Mouse (Mus musculus): Measurements from ENCODE around the gene Spag5. TPM values are rescaled to one million over a fixed set of nuclear protein-coding genes. Genes with fewer than 3 reads are reported as not detected.

Gene Spag5
- polyA plus RNA-seq, 1 experiment from 2014 or later = 62.0 TPM

DNA sequence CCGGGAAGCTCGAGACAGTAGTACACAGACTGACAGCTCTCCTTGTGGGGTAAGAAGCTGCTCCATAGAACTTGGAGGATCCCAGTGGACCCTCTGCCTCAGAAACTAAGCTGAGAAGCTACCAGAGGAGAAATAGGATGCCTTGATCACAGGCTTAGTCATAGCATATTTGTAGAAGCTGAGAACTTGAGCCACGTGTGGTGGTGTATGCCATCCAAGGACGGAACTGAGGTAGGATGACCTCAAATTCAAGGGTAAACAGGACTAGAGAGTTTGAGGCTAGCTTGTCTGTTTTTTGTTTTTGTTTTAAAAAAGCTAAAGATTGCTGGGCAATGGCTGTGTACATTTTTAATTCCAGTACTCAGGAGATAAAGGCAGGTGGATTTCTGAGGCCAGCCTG is 3.9 kb downstream of the Spag5 start:
- DNase-seq (ENCODE audit: low spot score) (no peak), ATAC-seq (replicated peaks; ENCODE audit: insufficient number of reproducible peaks, low FRiP score, low TSS enrichment, low read depth) (no peak)
- Histone ChIP-seq H3K4me3 (ENCODE audit: low read depth, low read length) (no peak overlapping the region), H3K4me2 (ENCODE audit: low read depth, low read length) (no peak overlapping the region), H3K36me3 (replicated peaks; ENCODE audit: control insufficient read depth, insufficient read depth, low read depth, low read length) (peaks cover 16% of the 10 kb centered on the region), H3K27me3 (ENCODE audit: control insufficient read depth, insufficient read depth, low read length) (no peaks in the 10 kb centered on the region), H3K9me3 (replicated peaks; ENCODE audit: control insufficient read depth, low read length) (no peaks in the 10 kb centered on the region), H3K4me1 (ENCODE audit: control insufficient read depth, insufficient read depth, low read length) (no peaks in the 10 kb centered on the region), H3K27ac (replicated peaks; ENCODE audit: low read depth, low read length) (no peak overlapping the region), H3K9ac (replicated peaks; ENCODE audit: low read length) (no peak overlapping the region)
- 91% methylated on average over 4 of the region's 4 CpGs for WGBS

GRCm38 (mm10) chr11:78310861-78311511 is 9.7 kb downstream of the Spag5 start:
- no peak overlapping the region for H3K9ac ChIP-seq (replicated peaks; ENCODE audit: low read length)
- H3K27ac ChIP-seq (replicated peaks; ENCODE audit: low read depth, low read length) = no peak overlapping the region
- H3K27me3 ChIP-seq (ENCODE audit: control insufficient read depth, insufficient read depth, low read length) = no peaks in the 10 kb centered on the region
- H3K4me2 ChIP-seq (ENCODE audit: low read depth, low read length) = no peak overlapping the region
- no peaks in the 10 kb centered on the region for H3K4me1 ChIP-seq (ENCODE audit: control insufficient read depth, insufficient read depth, low read length)
- 91% methylated on average over 8 of the region's 8 CpGs for WGBS
- peaks cover 26% of the 10 kb centered on the region for H3K36me3 ChIP-seq (replicated peaks; ENCODE audit: control insufficient read depth, insufficient read depth, low read depth, low read length)
- ATAC-seq (replicated peaks; ENCODE audit: insufficient number of reproducible peaks, low FRiP score, low TSS enrichment, low read depth) (no peak), DNase-seq (ENCODE audit: low spot score) (no peak)
- H3K4me3 ChIP-seq (ENCODE audit: low read depth, low read length) = no peak overlapping the region
- H3K9me3 ChIP-seq (replicated peaks; ENCODE audit: control insufficient read depth, low read length) = no peaks in the 10 kb centered on the region

GRCm38 (mm10) chr11:78313662-78314061 is 12.3 kb downstream of the Spag5 start:
- Histone ChIP-seq H3K4me1 (ENCODE audit: control insufficient read depth, insufficient read depth, low read length) (no peaks in the 10 kb centered on the region), H3K4me3 (ENCODE audit: low read depth, low read length) (no peak overlapping the region), H3K27ac (replicated peaks; ENCODE audit: low read depth, low read length) (no peak overlapping the region), H3K27me3 (ENCODE audit: control insufficient read depth, insufficient read depth, low read length) (no peaks in the 10 kb centered on the region), H3K9me3 (replicated peaks; ENCODE audit: control insufficient read depth, low read length) (no peaks in the 10 kb centered on the region), H3K4me2 (ENCODE audit: low read depth, low read length) (no peak overlapping the region), H3K36me3 (replicated peaks; ENCODE audit: control insufficient read depth, insufficient read depth, low read depth, low read length) (peaks cover 28% of the 10 kb centered on the region), H3K9ac (replicated peaks; ENCODE audit: low read length) (no peak overlapping the region)
- no peak for DNase-seq (ENCODE audit: low spot score)
- ATAC-seq (replicated peaks; ENCODE audit: insufficient number of reproducible peaks, low FRiP score, low TSS enrichment, low read depth) = no peak
- WGBS = 96% methylated on average over 2 of the region's 2 CpGs

DNA sequence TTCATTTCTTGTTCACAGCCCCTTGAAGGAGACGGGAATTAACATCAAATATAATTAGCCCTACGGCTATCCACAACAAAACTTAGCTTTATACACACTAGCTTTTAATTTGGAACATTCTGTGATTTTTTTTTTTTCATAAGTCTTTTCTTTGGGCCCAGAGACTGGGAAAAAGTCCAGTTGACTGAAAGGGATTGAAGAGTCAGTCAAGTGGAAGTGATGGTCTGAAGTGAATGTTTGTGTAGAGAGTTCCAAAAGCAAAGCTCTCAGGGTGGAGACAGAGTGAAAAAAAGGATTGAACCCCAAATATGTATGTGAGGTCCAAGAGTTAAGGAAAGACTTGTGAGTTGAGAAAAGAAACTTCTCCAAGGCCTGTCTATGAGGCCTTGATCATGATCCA is 17.1 kb downstream of the Spag5 start:
- Histone ChIP-seq H3K4me3 (ENCODE audit: low read depth, low read length) (no peak overlapping the region), H3K27ac (replicated peaks; ENCODE audit: low read depth, low read length) (no peak overlapping the region), H3K36me3 (replicated peaks; ENCODE audit: control insufficient read depth, insufficient read depth, low read depth, low read length) (peaks cover 35% of the 10 kb centered on the region), H3K9ac (replicated peaks; ENCODE audit: low read length) (no peak overlapping the region), H3K4me1 (ENCODE audit: control insufficient read depth, insufficient read depth, low read length) (no peaks in the 10 kb centered on the region), H3K9me3 (replicated peaks; ENCODE audit: control insufficient read depth, low read length) (no peaks in the 10 kb centered on the region), H3K4me2 (ENCODE audit: low read depth, low read length) (no peak overlapping the region), H3K27me3 (ENCODE audit: control insufficient read depth, insufficient read depth, low read length) (no peaks in the 10 kb centered on the region)
- ATAC-seq (replicated peaks; ENCODE audit: insufficient number of reproducible peaks, low FRiP score, low TSS enrichment, low read depth) = no peak
- no peak for DNase-seq (ENCODE audit: low spot score)
- 91% methylated on average over 2 of the region's 2 CpGs for WGBS

DNA sequence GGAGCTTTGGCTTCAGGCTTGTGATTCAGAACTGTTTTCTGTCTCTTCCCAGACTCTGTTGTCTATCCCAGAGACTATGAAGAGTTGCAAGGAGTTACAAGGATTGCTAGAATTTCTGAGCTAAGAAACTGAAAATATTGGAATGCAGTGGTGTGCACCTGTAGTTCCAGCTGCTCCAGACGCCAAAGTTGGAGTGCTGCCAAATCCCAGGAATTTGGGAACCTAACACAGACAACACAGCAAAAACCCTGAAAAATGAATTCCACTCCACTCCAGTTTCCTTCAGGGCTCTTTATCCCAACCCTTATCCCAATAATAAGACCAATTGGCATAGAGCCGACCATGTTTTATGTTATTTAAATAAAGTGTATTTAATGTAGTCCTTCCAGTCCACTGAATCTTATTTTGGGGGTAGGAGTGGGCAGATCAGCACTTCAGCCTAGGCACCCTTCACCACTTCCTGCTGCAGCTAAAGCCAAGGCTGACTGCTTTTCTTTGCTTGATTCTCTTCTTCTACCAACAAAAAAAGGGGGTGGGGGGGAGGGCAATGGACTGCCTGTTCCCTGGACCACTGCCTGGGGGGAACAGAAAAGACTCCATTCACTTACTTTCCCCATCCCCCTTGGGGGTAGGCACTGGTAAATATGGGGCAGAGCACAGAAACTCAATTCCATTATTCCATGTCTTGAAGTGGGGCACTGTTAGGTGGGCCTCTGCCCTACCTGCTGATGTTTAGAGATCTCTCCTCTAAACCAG is 20.9 kb downstream of the Spag5 start:
- Histone ChIP-seq H3K27ac (replicated peaks; ENCODE audit: low read depth, low read length) (no peak overlapping the region), H3K4me2 (ENCODE audit: low read depth, low read length) (0 out of 2 replicates have a peak overlapping the region, but pooled peaks have one; percentile 7), H3K9me3 (replicated peaks; ENCODE audit: control insufficient read depth, low read length) (no peaks in the 10 kb centered on the region), H3K27me3 (ENCODE audit: control insufficient read depth, insufficient read depth, low read length) (no peaks in the 10 kb centered on the region), H3K9ac (replicated peaks; ENCODE audit: low read length) (no peak overlapping the region), H3K36me3 (replicated peaks; ENCODE audit: control insufficient read depth, insufficient read depth, low read depth, low read length) (peaks cover 19% of the 10 kb centered on the region), H3K4me3 (ENCODE audit: low read depth, low read length) (no peak overlapping the region), H3K4me1 (ENCODE audit: control insufficient read depth, insufficient read depth, low read length) (no peaks in the 10 kb centered on the region)
- no peak for ATAC-seq (replicated peaks; ENCODE audit: insufficient number of reproducible peaks, low FRiP score, low TSS enrichment, low read depth)
- no peak for DNase-seq (ENCODE audit: low spot score)
- WGBS = 69% methylated on average over 2 of the region's 2 CpGs

DNA sequence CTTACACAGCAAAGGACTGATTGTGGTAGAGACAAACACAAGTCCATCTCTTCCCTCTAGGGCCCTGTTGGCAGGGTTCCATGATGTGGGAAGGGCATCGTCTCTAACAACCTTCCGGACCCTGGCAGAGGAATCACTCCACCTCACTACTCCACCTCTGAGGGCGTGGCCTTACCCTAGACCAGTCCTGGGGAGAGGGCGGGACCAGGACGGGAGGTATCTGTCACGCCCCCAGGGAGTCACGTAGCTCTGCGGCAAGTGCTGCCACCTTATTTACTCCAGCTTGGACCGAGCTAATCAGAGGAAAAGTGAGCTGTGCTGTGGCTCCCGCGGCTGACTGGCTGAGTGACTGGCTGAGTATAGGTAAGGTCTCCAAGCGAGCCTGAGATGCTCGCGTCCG is 21.5 kb downstream of the Spag5 start, which contains the start of gene Aldoc:
Gene Aldoc, plus strand, starts transcription at position 109 of the 400 bp plus-strand sequence.
- no peaks in the 10 kb centered on the region for H3K9me3 ChIP-seq (replicated peaks; ENCODE audit: control insufficient read depth, low read length)
- no peaks in the 10 kb centered on the region for H3K27me3 ChIP-seq (ENCODE audit: control insufficient read depth, insufficient read depth, low read length)
- no peak within 1 kb of the TSS for H3K27ac ChIP-seq (replicated peaks; ENCODE audit: low read depth, low read length)
- ATAC-seq (replicated peaks; ENCODE audit: insufficient number of reproducible peaks, low FRiP score, low TSS enrichment, low read depth) = peak; percentile 81
- no peak within 1 kb of the TSS for H3K4me3 ChIP-seq (ENCODE audit: low read depth, low read length)
- peaks cover 15% of the 10 kb centered on the region for H3K36me3 ChIP-seq (replicated peaks; ENCODE audit: control insufficient read depth, insufficient read depth, low read depth, low read length)
- DNase-seq (ENCODE audit: low spot score) = peak; percentile 81
- H3K4me1 ChIP-seq (ENCODE audit: control insufficient read depth, insufficient read depth, low read length) = no peaks in the 10 kb centered on the region
- 0 out of 2 replicates have a peak within 1 kb of the TSS, but pooled peaks have one; percentile 7 for H3K4me2 ChIP-seq (ENCODE audit: low read depth, low read length)
- WGBS = 5% methylated on average over 15 of the region's 15 CpGs
- H3K9ac ChIP-seq (replicated peaks; ENCODE audit: low read length) = no peak within 1 kb of the TSS; the same call in 1 of the 2 replicates

GRCm38 (mm10) chr11:78324000-78324785 is 22.9 kb downstream of the Spag5 start:
- no peak overlapping the region for H3K4me2 ChIP-seq (ENCODE audit: low read depth, low read length)

More at GRCm38 (mm10) chr11:78324000-78324785, 22.9 kb downstream of the Spag5 start:
- ATAC-seq (replicated peaks; ENCODE audit: insufficient number of reproducible peaks, low FRiP score, low TSS enrichment, low read depth) (no peak), DNase-seq (ENCODE audit: low spot score) (no peak)
- Histone ChIP-seq H3K4me3 (ENCODE audit: low read depth, low read length) (no peak overlapping the region), H3K36me3 (replicated peaks; ENCODE audit: control insufficient read depth, insufficient read depth, low read depth, low read length) (peaks cover 9% of the 10 kb centered on the region), H3K4me1 (ENCODE audit: control insufficient read depth, insufficient read depth, low read length) (0 out of 2 replicates have a peak, but pooled peaks cover 5% of the 10 kb centered on the region), H3K9me3 (replicated peaks; ENCODE audit: control insufficient read depth, low read length) (no peaks in the 10 kb centered on the region), H3K27me3 (ENCODE audit: control insufficient read depth, insufficient read depth, low read length) (no peaks in the 10 kb centered on the region), H3K9ac (replicated peaks; ENCODE audit: low read length) (no peak overlapping the region), H3K27ac (replicated peaks; ENCODE audit: low read depth, low read length) (no peak overlapping the region)
- WGBS = 88% methylated on average over 15 of the region's 15 CpGs

All from embryonic facial prominence, embryonic 11.5 days (tissue).